Mouse (Mus musculus) left cerebral cortex, postnatal 14 days (tissue): ENCODE results near the gene A630095N17Rik. TPM values are rescaled to one million over a fixed set of nuclear protein-coding genes. Genes with fewer than 3 reads are reported as not detected.

Experiments used
- DNase-seq, 2 experiments: peaks; one replicate each; pipeline ENCODE4 v3.0.0; 2021 to 2022; ENCODE audit warnings: low spot score in 2 of 2, mixed read lengths in 1 of 2
- intact Hi-C: fragments of 180-260 bp; cut with DNase I; formaldehyde crosslinking; loops from one replicate; pipeline ENCODE4 v1.15.1; 2025
- microRNA-seq, 2 experiments: library from miRNA; unstranded; fragments of <30 nt; microRNA quantifications; one replicate each; pipeline ENCODE4 v1.2.0; 2022
- total RNA-seq, 2 experiments: library from RNA; stranded (reverse); gene quantifications; 2 replicates each; pipeline ENCODE4 v1.2.3; 2021

The A630095N17Rik gene
- total RNA-seq, 2 experiments from 2014 or later: not detected

DNA sequence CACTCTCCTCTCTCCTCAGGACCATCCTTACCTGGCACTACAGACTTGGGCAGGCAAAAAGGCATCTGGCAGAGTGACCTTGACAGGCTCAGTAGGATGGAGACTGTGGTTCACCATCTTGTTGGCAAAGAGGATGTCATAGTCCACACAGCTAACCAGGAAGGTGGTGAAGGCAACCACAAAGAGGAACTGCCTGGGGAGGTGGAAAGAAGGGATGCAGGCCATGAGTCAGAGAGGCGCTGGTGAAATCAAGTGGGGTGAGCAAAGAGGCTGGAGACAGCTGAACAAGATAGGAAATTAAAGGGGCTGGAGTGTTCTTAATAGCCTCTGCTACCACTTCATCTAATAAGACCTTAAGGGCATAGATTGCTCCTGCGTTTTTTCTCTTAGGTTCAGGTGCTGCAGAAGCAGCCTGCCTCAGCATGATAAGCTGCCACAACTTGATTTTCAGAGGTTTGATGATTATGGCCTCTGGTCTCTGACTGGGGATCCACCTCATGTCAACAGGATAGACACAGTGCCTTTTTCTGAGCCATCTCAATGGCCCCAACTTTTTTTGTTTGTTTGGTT, 43.9 kb downstream of the A630095N17Rik start:
- intact Hi-C loops: no loop called here

DNA sequence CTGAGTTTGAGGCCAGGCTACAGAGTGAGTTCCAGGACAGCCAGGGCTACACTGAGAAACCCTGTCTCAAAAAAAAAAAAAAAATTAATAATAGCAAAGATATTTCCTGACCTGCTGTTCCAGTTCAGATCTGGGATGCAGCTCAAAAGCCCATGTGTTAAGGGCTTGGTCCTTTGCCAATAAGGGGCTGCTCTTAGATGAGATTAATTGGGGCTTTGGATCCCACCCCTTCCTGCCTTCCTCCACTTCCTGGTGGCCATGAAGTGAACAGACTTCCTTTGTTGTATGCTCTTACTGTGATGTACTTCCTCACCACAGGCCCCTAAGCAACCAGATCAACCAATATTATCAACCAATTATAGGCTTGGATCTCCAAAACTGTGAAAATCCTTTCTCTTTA, 44.8 kb downstream of the A630095N17Rik start:
- intact Hi-C loops: no loop called here
- DNase-seq: no peak

More for the DNA sequence above, 43.9 kb downstream of the A630095N17Rik start:
- no peak for DNase-seq

DNA sequence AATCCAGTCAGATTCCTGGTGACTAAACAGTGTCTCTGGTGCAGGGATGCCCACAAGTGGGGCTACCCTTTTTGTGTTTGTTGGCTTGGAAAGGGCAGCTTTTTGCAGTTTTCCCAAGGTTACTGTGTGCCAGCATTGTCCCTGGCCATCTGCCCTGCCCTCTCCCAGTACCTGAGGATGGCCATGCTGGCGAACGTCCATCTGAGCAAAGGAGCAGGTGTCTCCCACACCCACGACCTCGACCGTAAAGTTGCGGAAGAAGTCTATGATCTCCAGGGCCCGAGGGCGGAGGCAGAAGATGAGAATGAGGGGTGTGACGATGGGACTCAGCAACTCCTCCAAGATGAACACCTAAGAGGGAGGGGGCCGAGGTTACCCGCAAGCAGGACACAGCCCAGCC, 46.4 kb downstream of the A630095N17Rik start:
- DNase-seq: no peak
- intact Hi-C loops: no loop called here

DNA sequence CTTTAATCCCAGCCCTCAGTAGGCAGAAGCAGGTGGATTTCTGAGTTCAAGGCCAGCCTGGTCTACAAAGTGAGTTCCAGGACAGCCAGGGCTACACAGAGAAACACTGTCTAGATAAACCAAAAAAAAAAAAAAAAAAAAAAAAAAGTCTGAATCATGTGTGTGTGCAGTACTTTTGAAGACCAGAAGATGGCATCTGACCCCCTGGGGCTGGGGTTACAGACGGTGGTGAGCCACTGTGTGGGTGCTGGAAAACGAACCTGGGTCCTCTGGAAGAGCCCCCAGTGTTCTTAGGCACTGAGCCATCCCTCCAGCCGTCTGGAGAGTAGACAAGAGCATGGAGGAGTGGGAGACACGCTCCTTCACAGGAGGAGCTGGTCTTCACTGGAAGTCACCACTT, 49.7 kb downstream of the A630095N17Rik start:
- no peak for DNase-seq
- intact Hi-C loops: no loop called here

DNA sequence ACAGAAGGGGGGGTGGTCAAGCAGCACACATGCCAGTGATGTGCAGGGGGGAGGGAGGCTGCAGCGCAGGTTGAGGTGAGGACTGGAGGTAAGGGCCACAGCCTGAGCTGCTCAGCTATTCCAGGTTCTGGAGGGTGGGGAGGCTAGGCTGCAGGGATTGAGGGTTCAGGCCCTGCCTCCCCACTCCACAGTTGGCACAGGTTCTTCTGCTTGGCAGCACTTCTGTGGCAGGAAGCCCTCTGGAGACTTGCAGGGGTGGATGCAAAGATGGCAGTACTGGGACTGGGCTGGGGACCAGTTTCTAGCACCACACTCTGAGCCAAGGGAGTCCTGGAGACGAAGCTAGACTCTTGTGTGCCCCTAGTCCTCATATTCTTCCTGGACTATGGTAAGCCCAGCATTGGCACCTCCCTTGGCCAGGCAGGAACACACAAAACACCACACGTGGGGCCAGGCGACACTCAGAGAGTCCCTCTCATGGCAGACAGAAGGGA, 50.5 kb downstream of the A630095N17Rik start:
- intact Hi-C loops: no loop called here
- DNase-seq: no peak

DNA sequence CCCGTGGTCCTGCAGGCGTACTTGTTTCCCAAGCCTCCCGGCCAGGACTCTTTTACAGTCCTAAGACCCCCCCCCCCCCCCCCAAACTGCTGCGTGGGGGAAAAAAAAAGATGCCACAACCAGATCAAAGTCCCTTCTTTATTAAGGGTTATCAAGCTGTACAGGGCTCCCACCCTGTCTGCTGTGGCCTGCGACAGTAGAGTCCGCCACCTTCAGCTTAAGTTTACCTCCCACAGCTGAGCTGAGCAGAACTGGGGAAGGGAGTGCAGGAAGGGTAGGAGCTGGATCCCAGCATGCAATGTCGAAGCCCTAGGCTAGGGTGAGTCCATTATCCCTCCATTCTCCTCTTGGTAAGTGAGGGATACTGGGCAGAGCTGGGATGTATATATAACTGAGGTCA, 51.2 kb downstream of the A630095N17Rik start:
- intact Hi-C loops: no loop called here
- DNase-seq: no peak

DNA sequence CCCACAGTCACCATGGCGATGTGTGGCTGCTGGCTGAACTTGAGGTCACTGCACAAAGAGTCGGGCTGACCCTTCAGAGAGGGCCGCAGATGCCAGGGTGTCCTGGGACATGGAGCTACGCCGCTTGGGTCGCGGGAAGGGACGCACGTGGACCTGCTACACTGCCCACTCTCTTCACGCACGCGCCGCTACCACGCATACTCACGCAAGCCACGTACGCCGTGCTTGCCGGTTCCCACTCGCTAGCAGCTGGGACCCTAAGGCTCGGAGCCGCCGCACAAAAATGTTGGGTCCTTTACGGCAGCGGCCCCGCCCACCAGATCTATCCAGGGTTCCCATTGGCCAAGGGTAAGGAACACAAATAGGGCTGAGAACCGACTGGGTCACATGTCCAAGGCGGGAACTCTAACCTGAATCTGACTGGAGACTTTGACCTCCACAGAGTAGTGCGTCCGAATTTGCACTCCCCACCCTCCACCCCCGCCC, 51.8 kb downstream of the A630095N17Rik start, which contains the start of gene Abcb6:
Abcb6 (minus strand) TSS at position 288 of the 486 bp plus-strand sequence.
- intact Hi-C loops: no loop called here
- DNase-seq: peak; percentile 95 to 97

DNA sequence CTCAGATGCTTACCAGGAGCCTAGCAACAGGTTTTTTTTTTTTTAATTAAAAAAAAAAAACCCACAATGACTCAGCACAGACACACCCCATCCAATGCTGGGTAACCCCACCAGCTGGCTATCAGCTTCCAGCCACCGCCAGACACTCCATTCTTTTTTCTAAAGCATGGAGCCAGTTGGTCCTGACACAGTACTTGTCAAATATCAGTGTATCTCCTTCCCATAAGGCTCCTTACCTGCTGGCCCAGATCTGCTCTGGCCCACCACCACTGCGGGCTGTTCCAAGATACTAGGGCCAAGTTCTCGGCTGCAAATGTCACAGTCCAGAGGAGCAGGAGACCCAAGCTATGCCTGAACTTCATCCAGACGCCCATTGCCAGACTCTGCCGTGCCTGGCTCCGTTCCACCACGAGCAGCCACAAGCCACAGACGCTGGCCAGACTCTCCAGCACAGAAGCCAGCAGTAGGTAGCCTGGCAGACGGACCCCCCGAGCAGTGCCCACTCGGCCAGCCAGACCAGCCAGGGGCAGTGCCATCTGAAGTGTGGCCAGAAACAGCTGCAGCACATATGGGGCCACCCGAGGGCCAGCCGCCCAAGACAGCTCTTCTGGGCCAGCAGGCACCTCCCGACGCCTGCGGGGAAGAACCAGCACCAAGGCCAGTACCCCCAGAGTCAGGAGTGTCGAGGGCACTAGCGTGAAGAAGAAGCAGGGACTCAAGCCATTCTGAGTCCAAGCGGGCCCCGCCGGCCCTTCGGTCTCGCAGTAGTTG, 52.4 kb downstream of the A630095N17Rik start:
- intact Hi-C loops: no loop called here
- DNase-seq: peak; percentile 48 to 53

Small RNA genes within 50 kb of the gene (microRNA-seq; reads per million reads assigned to microRNA genes)
- 0 reads per million in 2 experiments for gene Gm27943

Other genes starting within 250 kb of the A630095N17Rik start
- 1 to 10 TPM; 1.6 to 2.6 TPM for gene Nhej1, start 106.9 kb downstream of the A630095N17Rik start, total RNA-seq
- gene Slc23a3, start 98.2 kb downstream of the A630095N17Rik start, total RNA-seq: under 1 TPM; 0.22 to 0.25 TPM
- gene Cnppd1, start 89.4 kb downstream of the A630095N17Rik start, total RNA-seq: 10 to 100 TPM; 31.4 to 32.2 TPM
- gene Retreg2, start 89.3 kb downstream of the A630095N17Rik start, total RNA-seq: 100 to 1,000 TPM; 159 to 162 TPM
- gene Zfand2b, start 63.5 kb downstream of the A630095N17Rik start, total RNA-seq: 10 to 100 TPM; 21.4 to 22.8 TPM
- gene Abcb6, start 51.7 kb downstream of the A630095N17Rik start, total RNA-seq: 10 to 100 TPM; 38.1 to 39.3 TPM
- 10 to 100 TPM; 19.7 TPM for gene Ankzf1, start 40.0 kb downstream of the A630095N17Rik start, total RNA-seq
- 100 to 1,000 TPM; 130 to 133 TPM for gene Atg9a, start 39.9 kb downstream of the A630095N17Rik start, total RNA-seq
- gene Glb1l, start 21.3 kb downstream of the A630095N17Rik start, total RNA-seq: 10 to 100 TPM; 16.3 to 18.3 TPM
- gene Stk16, start 21.3 kb downstream of the A630095N17Rik start, total RNA-seq: 10 to 100 TPM; 85.6 to 92.2 TPM
- gene Tuba4a, start 12.2 kb downstream of the A630095N17Rik start, total RNA-seq: 100 to 1,000 TPM; 658 to 691 TPM
- 10 to 100 TPM; 76.5 to 80.2 TPM for gene Dnajb2, start 4.3 kb upstream of the A630095N17Rik start, total RNA-seq
- 100 to 1,000 TPM; 376 to 396 TPM for gene Ptprn, start 32.4 kb upstream of the A630095N17Rik start, total RNA-seq
- 10 to 100 TPM; 69.0 to 98.8 TPM for gene Resp18, start 46.3 kb upstream of the A630095N17Rik start, total RNA-seq
- gene Dnpep, start 85.9 kb upstream of the A630095N17Rik start, total RNA-seq: 10 to 100 TPM; 60.1 to 60.8 TPM
- 1 to 10 TPM; 1.5 to 2.6 TPM for gene Des, start 128.2 kb upstream of the A630095N17Rik start, total RNA-seq
- 100 to 1,000 TPM; 199 to 210 TPM for gene Speg, start 143.2 kb upstream of the A630095N17Rik start, total RNA-seq
- gene Gmppa, start 203.8 kb upstream of the A630095N17Rik start, total RNA-seq: 10 to 100 TPM; 54.2 to 61.2 TPM
- gene Asic4, start 218.3 kb upstream of the A630095N17Rik start, total RNA-seq: 10 to 100 TPM; 14.9 to 17.7 TPM
- 10 to 100 TPM; 77.0 to 79.3 TPM for gene Chpf, start 247.2 kb upstream of the A630095N17Rik start, total RNA-seq
- 10 to 100 TPM; 76.1 to 77.3 TPM for gene Tmem198, start 247.4 kb upstream of the A630095N17Rik start, total RNA-seq